Mouse (Mus musculus) lung, postnatal 0 days (tissue): ENCODE data around the gene Vdac1. TPM values are rescaled to one million over a fixed set of nuclear protein-coding genes. Genes with fewer than 3 reads are reported as not detected.

Experiments used
- ATAC-seq: fragments of 200-750 bp; cut with Nextera tagmentation; 2 replicates; pipeline ENCODE4 v1.8.0; 2017; ENCODE audit warnings: moderate library complexity
- DNase-seq: peaks from one replicate; pipeline ENCODE4 v3.0.0-alpha.2; 2016; ENCODE audit warnings: low spot score
- H3K27ac ChIP-seq: fragments of 300-500 bp; sonication (generic); 2 replicates; pipeline ENCODE4 v1.5.1; 2014; ENCODE audit warnings: antibody characterized with exemption, mild to moderate bottlenecking, low read length, mixed read lengths
- H3K27me3 ChIP-seq: fragments of 300-500 bp; sonication (generic); replicated peaks from 2 replicates; pipeline ENCODE4 v1.6.1; 2014; ENCODE audit warnings: low read length, mixed read lengths; ENCODE audit not compliant: insufficient read depth
- H3K36me3 ChIP-seq: fragments of 300-500 bp; sonication (generic); 2 replicates; pipeline ENCODE4 v1.6.1; 2014; ENCODE audit warnings: low read length, mixed read lengths; ENCODE audit not compliant: insufficient read depth
- H3K4me1 ChIP-seq: fragments of 300-500 bp; sonication (generic); 2 replicates; pipeline ENCODE4 v1.6.1; 2014; ENCODE audit warnings: antibody characterized with exemption, low read depth, low read length, mixed read lengths; ENCODE audit not compliant: insufficient read depth
- H3K4me2 ChIP-seq: fragments of 300-500 bp; sonication (generic); replicated peaks from 2 replicates; pipeline ENCODE4 v1.6.1; 2014; ENCODE audit warnings: low read depth, mild to moderate bottlenecking, low read length, moderate library complexity, mixed read lengths
- H3K4me3 ChIP-seq: fragments of 300-500 bp; sonication (generic); 2 replicates; pipeline ENCODE4 v1.5.1; 2014; ENCODE audit warnings: low read depth, low read length
- H3K9ac ChIP-seq: fragments of 300-500 bp; sonication (generic); replicated peaks from 2 replicates; pipeline ENCODE4 v1.6.1; 2014; ENCODE audit warnings: low read depth, mild to moderate bottlenecking
- H3K9me3 ChIP-seq: fragments of 300-500 bp; sonication (generic); 2 replicates; pipeline ENCODE4 v1.6.1; 2016; ENCODE audit warnings: low read length, mixed read lengths
- CTCF ChIP-seq: IDR thresholded peaks from 2 replicates; pipeline ENCODE4 v1.5.1; 2016; ENCODE audit warnings: antibody characterized with exemption, mild to moderate bottlenecking
- EP300 ChIP-seq: IDR thresholded peaks from 2 replicates; pipeline ENCODE4 v1.6.1; 2016; ENCODE audit warnings: antibody characterized with exemption, mild to moderate bottlenecking, control low read depth
- WGBS: fragments of 180-500 bp; shearing (Covaris S2); extraction: QIAGEN DNeasy Blood & Tissue Kit; methylation state at CpG from one replicate; pipeline ENCODE4 v1.1.7; 2014; 5-methylcytosine and 5-hydroxymethylcytosine counted together
- polyA plus RNA-seq: library from polyadenylated mRNA; unstranded; fragments of >200 nt; fragmentation: Nextera tagmentation; extraction: Ambion mirVana; gene quantifications from 2 replicates; pipeline ENCODE4 v1.2.1, GENCODE M21; 2015

Gene Vdac1
- polyA plus RNA-seq, 1 experiment from 2014 or later = 127 TPM

DNA sequence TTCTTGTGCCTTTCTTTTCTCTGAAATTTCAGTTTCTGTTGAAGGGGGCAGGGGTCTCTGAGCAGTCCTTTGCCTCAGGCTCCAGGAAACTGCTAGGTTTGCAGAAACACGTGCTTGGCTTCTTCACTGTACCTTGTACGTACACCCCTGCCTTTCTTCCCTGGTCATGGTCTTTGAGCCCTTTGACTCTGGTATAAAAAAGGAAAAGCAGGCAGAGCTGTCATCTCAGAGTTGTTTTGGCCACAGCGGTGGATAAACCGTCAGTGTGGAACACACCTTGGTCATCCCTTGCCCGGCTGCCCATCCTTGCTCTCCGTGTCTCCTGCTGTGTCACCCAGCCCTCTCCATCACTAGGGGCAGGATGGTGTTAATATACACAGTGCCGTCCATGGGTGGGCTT lies 59.2 kb downstream of the Vdac1 start:
- no peak for TF ChIP-seq CTCF
- no peak for TF ChIP-seq EP300
- Histone ChIP-seq H3K9ac (no peak overlapping the region), H3K4me2 (no peak overlapping the region), H3K4me1 (no peaks in the 10 kb centered on the region), H3K9me3 (no peaks in the 10 kb centered on the region), H3K4me3 (no peak overlapping the region), H3K36me3 (no peaks in the 10 kb centered on the region), H3K27me3 (no peaks in the 10 kb centered on the region), H3K27ac (no peak overlapping the region)
- DNase-seq = no peak
- 75% methylated on average over 7 of the region's 7 CpGs for WGBS
- no peak for ATAC-seq

DNA sequence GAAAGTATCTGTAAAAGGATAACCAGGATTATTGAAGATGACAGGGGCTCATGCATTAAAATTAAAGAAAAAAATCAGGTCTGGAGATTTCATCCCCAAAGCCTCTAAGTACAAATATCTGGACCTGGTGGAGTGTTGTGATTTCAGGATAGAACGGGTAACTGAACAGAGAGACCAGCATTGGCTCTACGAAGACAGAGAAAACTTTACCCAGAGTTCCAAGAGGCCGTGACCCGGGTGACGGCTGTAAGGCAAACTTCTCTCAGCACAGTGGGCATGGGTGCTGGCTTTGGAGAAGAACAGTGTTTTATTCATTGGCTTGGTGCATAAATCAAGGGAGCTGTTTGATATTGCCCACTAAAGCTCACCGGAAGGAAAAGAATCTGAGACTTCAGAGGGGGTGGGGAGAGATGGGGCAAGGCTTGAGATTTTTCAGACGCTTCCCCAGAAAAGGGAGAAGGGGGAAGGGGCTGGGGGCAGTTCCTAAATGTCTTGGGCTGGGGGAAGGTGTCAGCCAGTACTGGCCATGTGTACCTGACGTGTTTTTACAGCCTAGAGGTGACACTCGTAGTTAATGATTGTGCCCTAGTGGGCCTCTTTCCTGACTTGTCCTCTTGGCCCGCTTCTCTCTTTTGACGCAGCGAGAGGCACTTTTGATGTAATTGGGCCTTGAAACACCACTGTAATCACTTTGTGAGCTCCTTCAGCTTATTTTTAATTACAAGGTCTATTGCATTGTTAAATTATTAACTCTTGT lies 59.8 kb downstream of the Vdac1 start:
- no peak overlapping the region for H3K4me3 ChIP-seq
- no peak overlapping the region for H3K9ac ChIP-seq
- DNase-seq (no peak), ATAC-seq (no peak)
- no peaks in the 10 kb centered on the region for H3K9me3 ChIP-seq
- no peak overlapping the region for H3K4me2 ChIP-seq
- TF ChIP-seq CTCF (no peak), EP300 (no peak)
- H3K4me1 ChIP-seq = no peaks in the 10 kb centered on the region
- WGBS = 58% methylated on average over 12 of the region's 12 CpGs
- no peaks in the 10 kb centered on the region for H3K36me3 ChIP-seq
- H3K27ac ChIP-seq = no peak overlapping the region
- H3K27me3 ChIP-seq = no peaks in the 10 kb centered on the region

DNA sequence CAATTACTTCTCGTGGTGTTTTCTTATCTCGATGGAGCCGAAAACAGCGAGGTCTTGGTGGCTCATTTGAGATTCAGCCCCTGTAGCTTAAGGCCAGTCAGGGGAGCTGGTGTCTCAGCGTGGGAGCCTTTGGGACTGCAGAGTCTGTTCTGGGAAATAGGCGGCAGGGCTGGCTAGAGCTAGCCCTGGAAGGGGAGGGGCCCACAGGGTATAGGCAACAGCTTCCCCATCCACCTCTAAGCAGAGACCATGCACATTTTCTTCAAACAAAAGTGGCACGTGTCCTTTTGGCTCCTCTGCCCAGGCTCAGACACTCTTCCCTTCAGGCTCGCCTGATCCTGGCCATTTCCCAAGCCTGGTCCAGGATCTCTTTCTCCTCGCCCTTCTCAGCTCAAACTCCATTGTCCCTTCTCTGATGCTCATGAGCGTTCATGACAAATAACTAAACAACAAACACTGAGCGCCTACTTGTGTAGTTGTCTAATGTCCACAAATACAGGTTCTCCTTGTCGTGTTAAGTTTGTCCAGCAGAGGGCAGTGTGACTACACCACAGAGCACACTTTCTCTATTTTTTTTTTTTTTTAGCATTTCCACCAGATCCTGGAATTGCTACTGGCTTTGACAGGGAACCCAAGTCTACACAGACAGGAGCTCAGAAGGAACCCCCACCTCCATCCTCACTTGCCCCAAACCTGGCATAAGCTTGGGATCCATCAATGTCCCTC lies 60.6 kb downstream of the Vdac1 start:
- Histone ChIP-seq H3K9me3 (no peaks in the 10 kb centered on the region), H3K4me1 (no peaks in the 10 kb centered on the region), H3K36me3 (no peaks in the 10 kb centered on the region), H3K9ac (no peak overlapping the region), H3K27ac (no peak overlapping the region), H3K4me2 (no peak overlapping the region), H3K4me3 (no peak overlapping the region), H3K27me3 (no peaks in the 10 kb centered on the region)
- DNase-seq = peak; percentile 64
- TF ChIP-seq CTCF (peak; percentile 89), EP300 (no peak)
- 25% methylated on average over 12 of the region's 12 CpGs for WGBS
- ATAC-seq = no peak; the same call in 1 of the 2 replicates

GRCm38 (mm10) chr11:52429440-52429839 lies 68.8 kb downstream of the Vdac1 start:
- ATAC-seq (no peak), DNase-seq (no peak)
- H3K36me3 ChIP-seq = no peaks in the 10 kb centered on the region
- no peaks in the 10 kb centered on the region for H3K9me3 ChIP-seq
- no peak for TF ChIP-seq CTCF
- no peak for TF ChIP-seq EP300
- no peaks in the 10 kb centered on the region for H3K4me1 ChIP-seq
- 62% methylated on average over 6 of the region's 6 CpGs for WGBS
- no peak overlapping the region for H3K4me2 ChIP-seq
- no peak overlapping the region for H3K27ac ChIP-seq
- H3K4me3 ChIP-seq = no peak overlapping the region
- no peak overlapping the region for H3K9ac ChIP-seq
- no peaks in the 10 kb centered on the region for H3K27me3 ChIP-seq

DNA sequence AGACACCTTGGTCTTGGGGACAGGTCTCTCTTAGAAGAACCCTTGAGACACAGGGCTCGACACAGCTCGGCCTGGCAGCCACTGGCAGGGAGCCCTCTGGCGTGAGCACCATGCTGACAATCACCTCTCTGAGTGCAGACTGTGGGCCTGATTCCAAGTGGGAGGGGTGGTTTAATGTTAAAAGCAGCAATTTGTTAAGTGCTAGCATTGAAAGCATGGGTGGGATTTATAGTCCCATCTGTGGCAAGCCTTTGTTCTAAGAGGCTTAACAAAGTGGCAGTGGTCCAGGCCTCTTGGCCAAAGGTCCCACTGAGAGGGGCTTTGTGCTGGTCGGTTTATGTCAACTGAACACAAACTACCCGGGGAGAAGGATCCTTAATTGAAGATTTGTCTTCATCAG lies 70.9 kb downstream of the Vdac1 start:
- Histone ChIP-seq H3K4me3 (no peak overlapping the region), H3K4me1 (no peaks in the 10 kb centered on the region), H3K36me3 (no peaks in the 10 kb centered on the region), H3K4me2 (no peak overlapping the region), H3K27ac (no peak overlapping the region), H3K27me3 (no peaks in the 10 kb centered on the region), H3K9me3 (no peaks in the 10 kb centered on the region), H3K9ac (no peak overlapping the region)
- ATAC-seq (no peak), DNase-seq (peak; percentile 21)
- TF ChIP-seq EP300 = no peak
- no peak for TF ChIP-seq CTCF
- WGBS = 22% methylated on average over 5 of the region's 5 CpGs

DNA sequence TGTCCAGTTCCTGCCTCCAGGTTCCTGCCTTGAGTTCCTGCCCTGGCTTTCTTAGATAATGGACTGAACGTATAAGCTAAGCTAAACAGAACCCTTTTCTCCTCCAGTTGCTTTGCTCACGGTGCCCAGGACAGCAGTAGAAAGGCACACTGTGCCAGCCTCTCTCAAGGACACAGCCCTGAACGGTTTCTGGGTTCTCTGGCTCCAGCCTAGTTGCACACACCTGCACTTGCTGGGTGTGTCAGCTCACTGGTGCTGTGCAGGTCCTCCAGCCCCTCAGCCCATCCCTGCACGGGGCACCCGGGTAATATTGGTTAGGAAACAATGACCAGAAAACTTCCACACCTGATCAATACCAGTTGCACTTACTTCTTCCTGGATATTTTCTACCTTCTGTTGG lies 71.5 kb downstream of the Vdac1 start:
- Histone ChIP-seq H3K9ac (no peak overlapping the region), H3K9me3 (no peaks in the 10 kb centered on the region), H3K4me1 (no peaks in the 10 kb centered on the region), H3K36me3 (no peaks in the 10 kb centered on the region), H3K27ac (no peak overlapping the region), H3K4me3 (no peak overlapping the region), H3K4me2 (no peak overlapping the region), H3K27me3 (no peaks in the 10 kb centered on the region)
- TF ChIP-seq CTCF = no peak
- TF ChIP-seq EP300 = no peak
- WGBS = 81% methylated on average over 5 of the region's 5 CpGs
- DNase-seq = no peak
- no peak for ATAC-seq
